Mouse (Mus musculus) limb, embryonic 14.5 days (tissue): ENCODE results near the gene Pan3. TPM values are rescaled to one million over a fixed set of nuclear protein-coding genes. Genes with fewer than 3 reads are reported as not detected.

Experiments
- ATAC-seq: fragments of 200-750 bp; cut with Nextera tagmentation; 2 replicates; pipeline ENCODE4 v1.8.0; 2017; ENCODE audit warnings: low read depth, moderate number of reproducible peaks, moderate TSS enrichment; ENCODE audit not compliant: low FRiP score
- DNase-seq: peaks from one replicate; pipeline ENCODE4 v3.0.0-alpha.2; 2015; ENCODE audit warnings: low spot score
- H3K27ac ChIP-seq: fragments of 300-500 bp; sonication (generic); replicated peaks from 2 replicates; pipeline ENCODE4 v1.5.1; 2014; ENCODE audit warnings: low read depth, mild to moderate bottlenecking, low read length, moderate library complexity, mixed read lengths
- H3K27me3 ChIP-seq: fragments of 300-500 bp; sonication (generic); 2 replicates; pipeline ENCODE4 v1.6.1; 2014; ENCODE audit warnings: low read length, mixed read lengths; ENCODE audit not compliant: control insufficient read depth, insufficient read depth
- H3K36me3 ChIP-seq: fragments of 300-500 bp; sonication (generic); 2 replicates; pipeline ENCODE4 v1.6.1; 2014; ENCODE audit warnings: mild to moderate bottlenecking, low read length, moderate library complexity, mixed read lengths; ENCODE audit not compliant: control insufficient read depth, insufficient read depth
- H3K4me1 ChIP-seq: fragments of 300-500 bp; sonication (generic); 2 replicates; pipeline ENCODE4 v1.6.1; 2014; ENCODE audit warnings: antibody characterized with exemption, low read length, mixed read lengths; ENCODE audit not compliant: control insufficient read depth, insufficient read depth
- H3K4me2 ChIP-seq: fragments of 300-500 bp; sonication (generic); replicated peaks from 2 replicates; pipeline ENCODE4 v1.6.1; 2014; ENCODE audit warnings: low read depth, mild to moderate bottlenecking, low read length, moderate library complexity; ENCODE audit not compliant: severe bottlenecking
- H3K4me3 ChIP-seq: fragments of 300-500 bp; sonication (generic); replicated peaks from 2 replicates; pipeline ENCODE4 v1.5.1; 2014; ENCODE audit warnings: low read length
- H3K9ac ChIP-seq: fragments of 300-500 bp; sonication (generic); 2 replicates; pipeline ENCODE4 v1.6.1; 2014; ENCODE audit warnings: mild to moderate bottlenecking, low read depth, low read length, moderate library complexity; ENCODE audit not compliant: severe bottlenecking
- H3K9me3 ChIP-seq: fragments of 300-500 bp; sonication (generic); 2 replicates; pipeline ENCODE4 v1.6.1; 2016; ENCODE audit warnings: low read length; ENCODE audit not compliant: control insufficient read depth
- POLR2A ChIP-seq: fragments of 200-500 bp; IDR thresholded peaks from 2 replicates; pipeline ENCODE4 v1.8.0; 2012; ENCODE audit warnings: inconsistent platforms, mild to moderate bottlenecking, moderate library complexity, borderline replicate concordance; ENCODE audit not compliant: insufficient read depth, insufficient read length; ENCODE audit errors: extremely low read depth
- WGBS: fragments of 180-500 bp; shearing (Covaris S2); extraction: QIAGEN DNeasy Blood & Tissue Kit; methylation state at CpG from one replicate; pipeline ENCODE4 v1.1.7; 2014; 5-methylcytosine and 5-hydroxymethylcytosine counted together
- polyA plus RNA-seq, 2 experiments: library from polyadenylated mRNA; depleted of rRNA in 1 of 2; stranded (reverse) in 1 of 2; unstranded in 1 of 2; fragments of >200 nt; fragmentation: Nextera tagmentation in 1 of 2; extraction: Ambion mirVana in 1 of 2; gene quantifications; 2 replicates each; pipeline versions ENCODE4 v1.2.1 to v1.2.3; 2012 to 2014

The Pan3 gene
- polyA plus RNA-seq, 2 experiments, result 46.7 to 60.7 TPM

DNA sequence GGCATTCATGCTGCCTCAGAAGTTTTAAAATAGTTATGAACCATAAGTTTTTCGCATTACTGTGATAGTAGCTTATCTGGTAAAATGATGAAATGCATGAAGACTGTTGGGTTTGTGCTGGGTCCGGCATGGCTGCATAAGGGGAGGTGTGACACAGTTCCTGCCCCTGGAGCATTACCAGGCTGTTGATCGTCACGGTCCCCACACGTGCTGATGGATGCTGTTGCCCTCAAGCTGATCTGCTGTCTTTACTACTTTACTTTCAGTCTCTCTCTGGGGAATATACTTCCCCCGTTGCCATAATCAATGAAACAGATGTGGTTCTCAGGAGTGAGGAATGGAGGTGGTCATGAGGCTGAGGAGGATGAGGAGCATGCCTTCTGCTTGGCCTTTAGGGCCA is 43.1 kb downstream of the Pan3 start:
- H3K9me3 ChIP-seq, result no peaks in the 10 kb centered on the region
- no peak overlapping the region for H3K4me3 ChIP-seq
- WGBS, result 76% methylated on average over 6 of the region's 6 CpGs
- H3K4me1 ChIP-seq, result peaks cover 2% of the 10 kb centered on the region; the same call in 1 of the 2 replicates
- no peaks in the 10 kb centered on the region for H3K36me3 ChIP-seq
- no peak overlapping the region for H3K27ac ChIP-seq
- no peak overlapping the region for H3K4me2 ChIP-seq
- no peaks in the 10 kb centered on the region for H3K27me3 ChIP-seq
- TF ChIP-seq POLR2A, result no peak
- DNase-seq (no peak), ATAC-seq (no peak)
- H3K9ac ChIP-seq, result no peak overlapping the region

DNA sequence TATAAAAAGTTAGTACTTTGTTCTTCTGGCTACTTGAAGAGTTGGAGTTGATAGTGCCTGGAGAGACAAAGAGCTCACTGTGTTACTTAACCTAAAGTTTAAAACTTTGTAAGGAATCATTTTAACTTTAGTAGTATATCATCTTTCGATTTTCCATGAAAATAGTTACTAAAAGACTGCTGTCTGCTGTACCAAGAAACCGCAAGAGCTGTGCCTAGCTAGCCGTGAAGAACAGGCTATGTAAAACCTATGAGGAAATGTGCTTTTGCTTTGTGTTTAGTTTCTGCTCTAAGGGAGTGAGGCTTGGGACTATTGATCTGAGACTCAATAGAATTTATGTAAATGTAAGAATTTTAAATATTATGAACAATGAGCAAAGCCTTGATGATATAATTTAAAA is 43.9 kb downstream of the Pan3 start:
- Histone ChIP-seq H3K36me3 (no peaks in the 10 kb centered on the region), H3K27ac (no peak overlapping the region), H3K4me2 (no peak overlapping the region), H3K4me3 (no peak overlapping the region), H3K9me3 (no peaks in the 10 kb centered on the region), H3K9ac (no peak overlapping the region), H3K27me3 (no peaks in the 10 kb centered on the region), H3K4me1 (peaks cover 2% of the 10 kb centered on the region; the same call in 1 of the 2 replicates)
- no peak for TF ChIP-seq POLR2A
- DNase-seq (no peak), ATAC-seq (no peak)
- WGBS, result 86% methylated on average over 3 of the region's 3 CpGs

DNA sequence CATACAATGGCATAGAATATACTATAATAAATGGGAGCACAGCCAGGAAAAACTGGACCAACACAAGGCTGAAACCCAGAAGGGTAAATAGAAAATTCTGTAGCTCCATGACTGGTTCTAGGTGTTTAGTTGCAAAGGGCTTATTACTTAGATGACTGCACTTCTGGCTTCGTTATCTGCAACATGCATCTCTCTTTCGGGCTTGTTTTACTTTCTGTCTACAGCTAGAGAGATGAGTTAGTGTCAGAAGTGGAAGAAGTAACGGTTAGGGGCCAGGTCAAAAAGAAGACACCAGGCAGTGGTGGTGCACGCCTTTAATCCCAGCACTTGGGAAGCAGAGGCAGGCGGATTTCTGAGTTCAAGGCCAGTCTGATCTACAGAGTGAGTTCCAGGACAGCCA is 46.1 kb downstream of the Pan3 start:
- no peak for TF ChIP-seq POLR2A
- Histone ChIP-seq H3K4me3 (no peak overlapping the region), H3K27me3 (no peaks in the 10 kb centered on the region), H3K4me2 (no peak overlapping the region), H3K9ac (no peak overlapping the region), H3K9me3 (no peaks in the 10 kb centered on the region), H3K36me3 (no peaks in the 10 kb centered on the region), H3K4me1 (peaks cover 2% of the 10 kb centered on the region; the same call in 1 of the 2 replicates), H3K27ac (no peak overlapping the region)
- ATAC-seq, result no peak
- DNase-seq, result no peak
- 88% methylated on average over 5 of the region's 5 CpGs for WGBS

DNA sequence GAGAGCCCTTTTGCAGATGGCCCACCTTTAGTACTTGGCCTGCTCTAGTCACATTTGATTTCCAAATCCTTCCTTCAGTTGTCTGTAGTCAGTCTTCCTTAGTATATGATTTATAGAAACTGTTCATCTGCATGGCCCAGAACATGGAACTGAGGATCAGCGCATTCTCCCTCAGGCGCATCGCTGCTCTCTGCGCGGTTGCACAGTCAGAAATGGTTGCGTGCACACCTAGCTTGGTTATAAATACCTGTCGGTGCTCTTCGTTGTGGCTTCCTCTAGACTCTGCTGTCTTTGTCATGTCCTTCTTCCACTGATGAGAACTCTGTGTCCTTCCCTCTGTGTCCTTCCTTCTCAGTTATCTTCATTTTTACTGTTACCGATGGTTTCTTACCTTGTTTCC is 47.1 kb downstream of the Pan3 start:
- Histone ChIP-seq H3K36me3 (no peaks in the 10 kb centered on the region), H3K9ac (no peak overlapping the region), H3K4me2 (no peak overlapping the region), H3K9me3 (no peaks in the 10 kb centered on the region), H3K27ac (no peak overlapping the region), H3K4me1 (peaks cover 2% of the 10 kb centered on the region; the same call in 1 of the 2 replicates), H3K4me3 (no peak overlapping the region), H3K27me3 (no peaks in the 10 kb centered on the region)
- DNase-seq (no peak), ATAC-seq (no peak)
- WGBS, result 96% methylated on average over 9 of the region's 9 CpGs
- TF ChIP-seq POLR2A, result no peak

DNA sequence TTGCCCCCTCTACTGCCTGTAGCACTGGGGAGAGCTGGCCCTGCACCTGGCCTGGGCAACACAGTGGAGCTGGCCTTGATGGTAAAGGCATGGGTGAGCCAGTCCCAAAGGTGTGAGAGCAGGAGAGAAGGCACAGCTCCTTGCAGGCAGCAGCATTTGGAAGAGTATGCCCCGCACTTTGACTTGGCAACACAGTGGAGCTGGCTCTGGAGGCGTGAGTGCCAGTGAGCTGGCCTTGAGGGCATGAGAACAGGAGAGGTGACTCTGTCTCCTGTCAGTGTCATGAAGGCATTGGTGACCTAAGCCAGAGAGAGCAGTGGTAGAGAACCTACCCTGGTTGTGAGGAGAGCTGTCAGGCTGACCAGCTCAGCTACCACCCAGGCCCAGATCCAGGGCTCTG is 49.4 kb downstream of the Pan3 start:
- Histone ChIP-seq H3K36me3 (no peaks in the 10 kb centered on the region), H3K4me2 (no peak overlapping the region)
- TF ChIP-seq POLR2A, result no peak

DNA sequence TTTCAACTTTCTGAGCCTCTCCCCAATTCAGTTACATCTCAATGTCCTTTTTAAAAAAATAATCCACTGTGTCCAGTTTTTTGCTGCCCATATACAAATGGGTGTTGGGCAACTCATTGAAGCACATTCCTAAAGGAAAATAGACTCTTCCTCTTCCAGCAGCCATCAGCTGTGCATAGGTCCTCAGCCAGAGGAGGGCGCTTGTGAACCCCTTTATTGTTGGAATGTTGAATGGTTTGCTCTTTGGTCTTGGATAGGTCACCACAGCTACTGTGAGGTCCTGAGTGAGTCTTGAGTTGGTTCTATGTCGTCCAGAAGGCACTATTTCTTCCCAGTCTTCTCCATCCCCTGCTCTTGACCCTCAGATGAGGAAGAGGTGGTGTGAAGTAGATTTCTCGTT is 54.2 kb downstream of the Pan3 start:
- H3K9ac ChIP-seq, result no peak overlapping the region
- no peaks in the 10 kb centered on the region for H3K27me3 ChIP-seq
- H3K27ac ChIP-seq, result no peak overlapping the region
- peaks cover 4% of the 10 kb centered on the region; the same call in 1 of the 2 replicates for H3K36me3 ChIP-seq
- no peak overlapping the region for H3K4me3 ChIP-seq
- H3K4me1 ChIP-seq, result no peaks in the 10 kb centered on the region
- no peak for TF ChIP-seq POLR2A
- 79% methylated on average over 3 of the region's 3 CpGs for WGBS
- H3K4me2 ChIP-seq, result no peak overlapping the region
- H3K9me3 ChIP-seq, result no peaks in the 10 kb centered on the region
- ATAC-seq (no peak), DNase-seq (no peak)

More for the DNA sequence above, 49.4 kb downstream of the Pan3 start:
- WGBS, result 94% methylated on average over 2 of the region's 2 CpGs
- DNase-seq, result no peak
- Histone ChIP-seq H3K4me1 (no peaks in the 10 kb centered on the region), H3K9me3 (no peaks in the 10 kb centered on the region), H3K27ac (no peak overlapping the region), H3K27me3 (no peaks in the 10 kb centered on the region), H3K9ac (no peak overlapping the region), H3K4me3 (no peak overlapping the region)
- no peak for ATAC-seq
